Mouse (Mus musculus): Measurements from ENCODE around the gene Pcgf5.

GRCm38 (mm10) chr19:36348161-36348800, at the start of gene Pcgf5:
- TF ChIP-seq CTCF (conservative IDR thresholded peaks at IDR 0.05; ENCODE audit: low read length) (no peak), NANOG (IDR thresholded peaks at IDR 0.05; ENCODE audit: borderline replicate concordance, low read length) (no peak), POU5F1 (IDR thresholded peaks at IDR 0.05; ENCODE audit: borderline replicate concordance, low read length) (no peak)

Measured in E14TG2a.4 (cell line).